Mouse (Mus musculus) frontal cortex, adult 2 months (tissue): ENCODE measurements at regions not wholly inside any gene's neighbourhood (a gene's known extent, or its start where the extent isn't known, plus 50 kb on each side); places are given as distances from the start of the nearest gene placed in this dataset.
A peak's percentile ranks its signal among the peaks of the same experiment; 100 is the strongest.
"Not testable (repeated sequence)": the region's sequence is repeated elsewhere in the genome, so short reads cannot be mapped to it uniquely, and the experiment has no call there.

Experiments
- DNase-seq, 2 experiments: peaks; one replicate each; pipeline ENCODE4 v3.0.0; 2022; ENCODE audit warnings: low spot score in 1 of 2; ENCODE audit errors: extremely low spot score in 1 of 2

DNA sequence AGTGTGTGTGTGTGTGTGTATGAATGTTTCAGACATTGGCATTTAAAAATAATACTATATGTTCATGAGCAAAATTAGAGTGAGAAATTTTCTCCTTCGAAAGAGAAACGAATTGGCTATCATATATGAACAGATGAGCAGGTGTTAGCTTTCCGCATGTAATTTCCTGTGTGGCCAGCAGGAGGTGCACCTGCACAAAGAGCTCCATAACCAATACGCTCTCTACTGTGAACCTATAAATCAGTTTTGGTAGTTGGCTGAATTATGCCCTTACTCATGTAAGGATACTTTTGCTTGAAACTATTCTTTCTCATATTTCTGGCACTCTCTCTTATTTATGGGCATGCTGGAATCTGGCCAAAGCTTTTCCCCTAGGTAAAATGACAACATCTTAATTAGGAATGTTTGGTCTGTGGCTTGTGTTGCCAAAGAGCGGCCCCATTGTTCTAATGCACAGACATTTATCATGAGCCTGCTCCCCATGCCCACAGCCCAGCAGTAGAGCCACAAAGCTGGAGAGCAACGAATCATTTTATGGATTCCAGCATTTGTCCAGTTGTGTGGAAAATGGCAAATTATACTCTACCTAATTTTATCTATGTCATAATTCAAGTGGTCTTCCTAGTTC, 1303.8 kb upstream of the Sel1l start:
- DNase-seq: peak; percentile 10 to 69

DNA sequence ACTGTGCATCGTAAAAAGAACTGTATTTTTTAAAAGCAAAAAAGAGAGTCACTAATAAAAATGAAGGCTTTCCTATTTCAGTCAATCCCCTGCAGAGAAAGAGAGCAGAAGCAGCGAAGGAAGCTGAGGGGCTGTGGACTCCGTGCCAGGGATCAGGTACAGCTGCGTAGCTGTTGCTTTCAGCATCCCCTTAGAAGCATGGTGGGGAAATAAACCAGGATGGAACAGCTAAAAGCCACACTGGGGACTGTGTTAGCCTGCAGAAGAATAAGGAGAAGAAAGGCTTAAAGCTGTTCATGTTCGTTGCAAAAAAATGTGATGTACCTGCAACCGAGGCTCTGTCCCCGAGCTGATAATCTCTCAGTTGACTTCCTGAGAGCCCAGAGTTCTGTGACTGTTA, 1302.6 kb upstream of the Sel1l start:
- DNase-seq: no peak

DNA sequence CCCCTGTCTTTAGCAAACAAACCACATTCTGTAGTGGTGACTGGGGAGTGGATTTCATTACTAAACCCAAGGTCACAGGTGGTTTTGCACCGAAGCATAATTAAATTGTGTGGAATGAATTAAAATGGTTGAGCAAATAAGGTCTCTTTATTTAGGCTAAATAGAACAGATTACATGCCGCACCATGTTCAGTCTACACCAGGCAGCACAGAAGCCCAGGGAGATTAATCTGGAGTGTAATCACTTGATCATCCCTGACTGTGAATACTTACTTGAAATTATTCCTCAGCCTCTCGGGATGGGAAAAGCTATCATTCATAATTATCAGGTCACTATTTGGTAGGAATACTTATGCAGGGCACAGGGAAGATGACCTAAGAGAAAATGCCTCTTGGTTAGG, 1293.3 kb upstream of the Sel1l start:
- DNase-seq: no peak

DNA sequence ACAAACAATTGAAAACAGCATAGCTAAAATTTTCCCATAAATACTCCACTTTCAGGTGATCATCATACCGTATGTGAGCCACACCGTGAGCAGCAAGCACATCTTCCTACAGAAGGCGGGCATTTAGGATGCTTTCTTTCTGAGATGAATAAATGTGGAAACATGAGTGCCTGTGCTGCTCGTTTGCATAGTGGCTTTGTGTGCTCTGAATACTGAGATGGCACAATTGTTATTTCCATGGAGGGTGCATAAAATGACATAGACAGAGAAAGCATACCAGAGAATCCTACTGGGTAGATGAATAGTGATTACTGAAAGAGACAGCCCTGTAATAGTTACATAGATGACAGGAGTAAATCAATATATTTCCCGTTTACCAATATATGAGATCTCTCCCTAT, 1287.4 kb upstream of the Sel1l start:
- DNase-seq: no peak

DNA sequence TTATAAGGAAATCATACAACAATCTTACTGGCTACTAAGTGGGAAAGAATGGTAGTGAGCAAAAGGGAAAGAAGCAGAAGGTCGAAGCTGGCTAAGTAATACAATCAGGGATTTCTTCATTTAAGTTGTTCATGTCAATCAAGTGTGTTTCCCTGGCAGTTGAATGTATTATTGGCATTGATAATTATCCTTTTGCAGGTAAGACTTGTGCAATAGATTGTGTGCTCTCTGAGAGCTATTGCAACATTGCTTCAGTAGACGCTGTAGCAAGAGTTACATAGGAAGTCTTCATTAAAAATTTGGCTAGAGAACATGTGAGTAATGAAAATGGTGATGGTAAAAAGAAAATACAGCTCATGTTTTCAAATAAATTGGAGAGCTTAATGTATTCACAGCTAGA, 1273.3 kb upstream of the Sel1l start:
- DNase-seq: no peak

DNA sequence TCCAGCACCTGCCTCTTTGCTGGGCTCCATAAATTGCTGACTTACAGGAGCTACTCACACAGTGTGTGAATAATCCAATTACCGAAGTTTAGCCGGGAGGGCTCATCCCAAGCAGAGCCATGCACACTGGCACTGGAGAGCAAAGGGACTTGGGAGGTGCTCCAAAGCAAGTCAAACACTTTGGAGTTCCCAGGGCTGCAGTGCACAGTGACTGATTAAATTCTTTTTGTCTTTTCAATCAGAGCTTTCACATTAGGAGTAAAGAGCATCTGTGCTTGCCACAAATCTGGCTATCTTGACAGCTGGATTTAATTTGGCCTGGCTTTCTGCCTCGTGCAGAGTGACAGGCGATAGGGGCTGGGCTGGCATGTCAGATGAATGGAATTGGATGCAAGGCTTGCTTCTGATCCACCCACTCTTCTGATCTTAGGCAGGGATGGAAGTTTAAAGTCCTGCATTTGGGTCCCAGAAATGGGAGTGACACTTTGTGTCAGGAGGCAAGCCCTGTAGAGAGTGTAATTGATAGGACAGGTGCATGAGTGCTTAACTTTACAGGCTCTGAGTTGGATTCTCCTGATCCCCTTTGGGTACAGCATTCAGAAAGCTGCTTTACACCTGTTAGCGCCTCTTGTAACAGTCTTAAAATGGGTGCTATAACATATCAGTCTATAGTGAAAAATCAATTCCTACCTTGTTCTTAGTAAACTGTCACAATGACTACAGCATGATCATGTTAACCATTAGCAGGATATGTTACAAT, 1239.3 kb upstream of the Sel1l start:
- DNase-seq: no peak

DNA sequence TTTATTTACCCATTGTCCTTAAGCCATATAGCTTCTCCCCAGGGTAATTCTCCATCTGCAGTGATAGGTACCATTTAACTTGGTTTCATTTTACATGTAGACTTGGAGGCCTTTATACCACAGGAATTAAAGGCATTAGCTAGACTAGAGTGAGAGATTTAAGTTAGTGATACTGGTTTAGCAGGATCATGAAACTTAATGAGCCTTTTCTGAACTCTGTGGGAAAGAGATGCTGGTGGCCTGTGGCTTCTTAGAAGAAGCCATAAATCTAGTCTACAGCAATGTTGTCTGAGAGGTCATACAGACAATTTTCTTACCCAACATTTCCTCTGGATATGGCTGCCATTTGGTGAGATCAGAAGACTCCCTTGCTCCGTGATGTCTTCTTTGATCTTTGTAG, 1214.9 kb upstream of the Sel1l start:
- DNase-seq: no peak

DNA sequence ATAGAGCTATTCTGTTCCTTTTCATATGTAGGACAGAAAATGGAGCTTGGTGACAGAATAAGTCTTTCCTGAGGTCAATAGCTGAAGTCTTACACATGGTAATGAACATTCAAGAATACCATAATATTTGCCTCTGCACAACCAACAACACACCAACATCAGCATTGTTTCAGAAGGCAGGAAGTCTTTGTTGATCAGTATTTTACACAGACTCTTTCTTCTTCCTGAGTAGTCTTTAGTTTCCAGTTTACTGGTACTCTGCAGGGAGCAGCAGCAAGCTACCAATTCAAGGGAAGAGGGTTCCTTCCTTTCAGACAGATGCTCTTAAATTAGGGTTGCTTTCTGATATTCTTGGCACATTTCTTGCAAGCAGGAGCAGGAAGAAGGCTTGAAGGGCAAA, 1170.7 kb upstream of the Sel1l start:
- no peak for DNase-seq

DNA sequence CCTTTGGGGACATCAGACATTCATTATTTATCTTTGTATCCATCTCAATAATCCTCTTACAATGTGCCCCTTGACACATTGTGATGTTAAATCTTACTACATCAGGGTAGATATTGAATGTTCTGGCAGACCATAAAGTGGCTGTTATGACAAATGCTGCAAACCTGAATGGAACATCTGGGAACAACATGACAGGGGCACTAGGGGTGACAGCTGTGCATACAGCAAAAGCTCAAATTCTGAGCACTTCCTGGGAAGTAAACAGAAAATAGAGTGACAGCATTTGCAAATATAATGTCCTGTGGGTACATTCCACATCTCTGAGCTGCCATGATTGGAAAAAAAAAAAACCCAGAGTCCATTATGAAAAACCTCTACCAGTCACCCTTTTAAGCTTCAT, 1162.6 kb upstream of the Sel1l start:
- no peak for DNase-seq

DNA sequence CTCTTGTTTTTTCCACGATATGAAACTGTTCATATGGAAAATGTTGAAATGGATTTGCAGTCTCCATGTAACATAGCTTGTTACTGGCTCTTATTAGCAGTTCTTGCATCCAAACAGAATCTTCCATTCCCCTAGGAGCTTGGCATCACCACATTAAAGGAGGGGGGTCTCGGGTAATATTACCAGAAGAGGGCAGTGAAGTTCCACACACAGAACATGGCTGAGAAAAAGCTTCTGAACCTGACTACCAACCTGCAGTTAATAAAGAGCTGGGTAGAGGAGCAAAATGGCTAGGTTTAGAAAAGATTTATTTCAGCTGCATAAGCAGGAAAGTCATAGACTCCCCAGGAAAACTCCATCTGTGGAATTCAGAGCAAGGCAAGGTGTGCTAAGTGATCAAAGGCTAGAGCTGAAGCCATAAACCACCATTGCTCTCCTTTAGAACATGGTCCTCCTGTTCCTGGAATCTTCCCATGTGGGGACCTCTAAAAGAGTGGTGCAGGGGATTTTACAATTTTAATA, 1157.9 kb upstream of the Sel1l start:
- DNase-seq: no peak

DNA sequence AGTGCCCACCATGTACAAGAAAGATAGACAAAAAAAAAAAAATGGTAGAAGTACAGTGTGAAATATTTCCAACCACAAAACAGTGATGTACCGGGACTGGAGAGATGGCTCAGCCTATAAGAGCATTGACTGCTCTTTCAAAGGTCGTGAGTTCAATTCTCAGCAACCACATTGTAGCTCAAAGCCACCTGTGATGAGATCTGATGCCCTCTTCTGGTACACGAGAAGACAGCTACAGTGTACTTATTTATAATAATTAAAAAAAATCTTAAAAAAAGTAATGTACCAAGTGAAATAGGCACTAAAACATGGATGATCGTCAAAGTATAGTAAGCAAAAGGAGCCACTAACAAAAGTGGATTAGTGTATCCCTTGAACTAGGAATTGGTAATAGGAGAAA, 1154.2 kb upstream of the Sel1l start:
- DNase-seq: no peak

DNA sequence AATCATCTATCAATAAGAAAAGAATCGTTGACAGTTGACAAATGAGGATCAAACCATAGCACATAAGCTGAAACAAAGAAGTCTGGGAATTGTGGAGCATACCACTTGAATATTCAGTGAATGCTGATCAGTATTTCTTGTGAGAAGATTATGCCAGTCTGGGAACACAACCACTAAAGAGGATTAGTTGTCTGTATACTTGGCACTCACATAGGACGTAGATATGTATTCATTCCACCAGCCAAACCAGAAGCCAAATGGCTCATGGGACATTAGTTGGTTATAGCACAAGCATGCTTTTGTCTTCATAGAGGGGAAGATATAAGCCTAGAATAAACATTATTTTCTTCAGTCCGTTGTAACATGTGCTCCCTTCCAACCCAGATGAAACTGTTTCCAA, 1126.7 kb upstream of the Sel1l start:
- DNase-seq: no peak

DNA sequence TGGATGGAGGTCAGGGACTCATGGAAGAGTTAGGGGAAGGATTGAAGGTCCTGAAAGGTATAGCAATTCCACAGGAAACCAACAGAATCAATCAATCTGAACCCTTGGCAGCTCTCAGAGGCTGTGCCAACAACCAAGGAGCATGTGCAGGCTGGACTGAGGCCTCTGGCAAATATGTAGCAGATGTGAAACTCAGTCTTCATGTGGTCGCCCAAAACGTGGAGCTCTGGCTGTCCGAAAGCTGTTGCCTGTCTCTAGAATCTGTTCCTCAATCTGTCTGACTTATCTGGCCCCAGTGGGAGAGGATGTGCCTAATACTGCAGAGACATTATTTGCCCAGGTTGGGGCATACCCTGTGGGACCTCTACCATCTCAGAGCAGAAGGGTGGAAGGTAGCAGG, 1095.4 kb upstream of the Sel1l start:
- DNase-seq: no peak

DNA sequence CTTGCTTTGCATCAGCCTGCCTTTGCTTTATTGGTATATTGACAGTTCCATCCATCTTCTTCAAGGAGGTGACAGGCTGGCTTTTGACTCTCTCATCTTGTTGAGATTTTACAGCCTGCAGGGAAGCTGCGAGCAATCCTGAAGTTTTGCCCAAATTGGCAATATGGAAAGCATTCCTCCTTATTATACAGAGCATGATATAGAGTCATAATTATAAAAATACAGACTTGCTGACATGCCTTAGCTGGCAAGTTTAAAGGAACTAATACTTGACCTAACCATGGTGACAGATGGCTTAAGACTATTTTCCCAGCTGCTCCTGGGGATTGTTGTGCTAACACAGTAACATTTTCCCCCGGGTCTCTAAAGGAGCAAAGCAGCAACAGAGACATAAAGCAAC, 1078.6 kb upstream of the Sel1l start:
- DNase-seq: no peak

DNA sequence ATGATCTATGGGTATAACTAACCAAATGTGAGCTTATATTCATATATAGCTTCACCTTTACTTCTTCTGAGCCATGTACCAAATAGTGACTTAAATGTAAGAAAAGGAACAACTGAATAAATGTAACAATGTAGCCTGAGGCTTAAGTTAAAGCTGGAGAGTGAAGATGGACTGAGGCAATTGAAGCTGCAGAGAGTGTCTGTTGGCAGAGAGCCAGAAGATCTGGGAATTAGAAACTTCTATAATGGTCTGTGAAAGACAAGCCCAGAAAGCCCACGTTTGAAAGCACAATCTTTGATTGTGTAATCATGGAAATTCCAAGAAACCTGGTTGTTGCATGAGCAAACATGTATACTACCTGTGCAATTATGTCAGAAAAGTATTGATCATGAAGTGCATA, 1078.0 kb upstream of the Sel1l start:
- peak in 1 of 2 experiments; percentile 10 for DNase-seq

DNA sequence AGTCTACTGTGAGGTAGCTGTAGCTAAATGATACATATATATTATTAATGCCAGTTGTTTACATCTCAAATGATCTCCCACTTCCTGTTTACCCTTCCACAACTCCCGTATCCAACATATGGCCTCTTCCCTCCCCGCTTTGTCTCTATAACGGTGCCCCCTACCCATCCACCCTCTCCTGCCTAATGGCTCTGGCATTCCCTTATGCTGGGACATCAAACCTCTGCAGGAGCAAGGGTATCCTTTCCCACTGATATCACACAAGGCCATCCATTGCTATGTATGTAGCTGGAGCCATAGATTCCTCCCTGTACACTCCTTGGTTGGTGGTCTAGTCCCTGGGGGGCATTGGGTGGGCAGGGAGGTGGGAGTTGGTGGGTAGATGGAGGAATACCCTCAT, 1071.0 kb upstream of the Sel1l start:
- no peak for DNase-seq

DNA sequence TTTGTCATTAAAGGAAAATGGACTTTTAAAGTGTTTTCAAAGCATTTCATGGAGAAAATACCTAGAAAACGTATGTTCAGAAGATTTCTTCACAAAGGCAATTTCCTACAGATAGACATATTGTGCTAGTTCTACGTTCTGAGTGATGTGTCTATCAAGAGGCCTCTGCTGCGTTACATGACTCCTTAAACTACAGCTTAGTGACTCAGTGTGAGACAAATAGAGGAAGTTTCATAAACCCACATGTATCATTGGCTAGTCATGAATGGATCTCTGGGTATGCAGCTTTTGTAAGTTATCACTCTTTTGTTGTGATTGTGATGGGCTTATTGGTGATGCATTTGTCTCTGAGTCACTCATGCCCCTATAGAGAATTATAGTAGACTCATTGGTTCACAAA, 1067.3 kb upstream of the Sel1l start:
- no peak for DNase-seq

DNA sequence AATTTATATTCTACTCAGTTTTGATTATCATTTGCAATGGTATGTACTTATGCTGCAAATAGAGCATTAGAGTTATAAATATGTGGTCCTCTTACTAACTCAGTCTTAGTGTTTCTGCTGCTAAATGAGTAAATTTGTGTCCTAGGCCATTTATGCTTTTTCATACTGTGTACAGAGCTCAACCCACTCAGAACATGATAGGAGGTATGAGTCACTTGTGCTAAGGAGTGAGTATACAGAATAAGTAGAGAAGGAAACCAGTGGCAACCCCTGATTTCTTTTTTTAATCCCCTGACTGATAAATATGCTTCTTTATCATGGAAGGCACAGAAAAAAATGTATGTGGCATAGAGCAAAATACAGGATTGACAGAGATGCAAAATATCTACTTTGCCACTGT, 1066.8 kb upstream of the Sel1l start:
- DNase-seq: peak in 1 of 2 experiments; percentile 7

DNA sequence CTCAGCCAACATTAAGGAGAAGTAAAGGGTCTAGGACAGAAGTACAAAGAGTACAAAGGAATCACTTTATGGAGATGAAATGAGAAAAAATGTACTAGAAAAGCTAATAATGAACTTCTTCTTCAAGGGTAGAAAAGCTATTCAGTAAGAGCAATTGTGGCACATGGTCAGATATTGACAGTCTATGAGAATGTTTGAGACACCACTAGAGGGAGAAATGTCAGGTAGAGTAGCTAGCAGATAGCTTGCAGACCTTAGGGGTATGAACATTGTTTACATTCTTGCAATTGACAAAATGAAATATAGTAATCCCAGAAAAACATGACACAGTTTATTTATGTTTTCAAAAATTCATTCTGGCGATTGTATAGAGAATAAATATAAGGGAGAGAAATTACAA, 1066.2 kb upstream of the Sel1l start:
- DNase-seq: no peak

DNA sequence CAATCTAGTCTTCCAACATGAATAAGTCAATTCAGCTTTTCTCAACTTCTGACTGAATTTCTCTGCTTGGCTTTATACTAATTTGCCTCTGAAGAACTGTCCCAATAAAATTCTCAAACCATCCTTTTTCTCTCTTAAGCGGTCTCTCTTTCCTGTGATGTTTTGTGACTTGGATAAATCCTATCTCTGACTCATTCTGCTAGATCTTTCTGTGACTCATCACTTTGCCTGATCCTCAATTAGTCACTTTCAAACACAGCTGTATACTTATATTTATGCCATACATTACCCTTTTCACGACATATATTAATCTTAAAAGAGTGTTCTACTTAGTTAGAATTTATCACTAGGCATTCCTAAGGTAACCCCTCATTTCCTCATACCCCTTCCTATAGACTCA, 1055.4 kb upstream of the Sel1l start:
- DNase-seq: peak in 1 of 2 experiments; percentile 9

DNA sequence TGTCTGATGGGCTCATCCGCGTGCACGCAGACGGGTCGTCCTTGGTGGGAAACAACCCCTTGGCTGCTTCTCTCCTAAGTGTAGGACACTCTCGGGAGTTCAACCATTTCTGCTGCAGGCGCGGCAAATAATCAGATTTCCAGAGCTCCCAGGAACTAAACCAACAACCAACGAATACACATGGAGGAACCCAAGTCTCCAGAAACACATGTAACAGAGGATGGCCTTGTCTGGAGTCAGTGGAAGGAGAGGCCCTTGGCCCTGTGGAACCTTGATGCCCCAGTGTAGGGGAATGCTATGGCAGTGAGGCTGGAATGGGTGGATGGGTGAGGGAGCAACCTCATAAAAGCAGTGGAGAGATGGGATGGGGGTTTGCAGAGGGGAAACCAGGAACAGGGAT, 1043.4 kb upstream of the Sel1l start:
- DNase-seq: no peak

DNA sequence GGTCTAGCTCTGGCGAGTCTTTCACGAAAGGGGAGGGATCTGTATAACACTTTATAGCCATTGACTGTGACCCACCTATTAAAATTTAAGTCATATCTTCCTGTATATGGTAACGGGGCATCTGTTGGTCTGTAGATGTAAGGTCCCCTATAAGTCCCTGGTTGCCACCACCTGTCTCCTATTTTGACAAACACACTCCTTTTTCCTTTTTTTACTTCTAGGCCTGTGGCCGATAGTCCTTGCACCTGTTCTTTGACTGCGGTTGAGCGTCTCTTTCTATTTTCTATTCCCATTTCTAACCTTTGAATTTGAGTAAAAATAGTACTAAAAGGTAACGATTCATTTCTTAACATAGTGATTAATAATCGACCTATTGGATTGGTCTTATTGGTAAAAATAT, 1042.7 kb upstream of the Sel1l start:
- not testable (repeated sequence) for DNase-seq
